Mouse (Mus musculus): ENCODE data around the gene Cldn34b2. TPM values are rescaled to one million over a fixed set of nuclear protein-coding genes. Genes with fewer than 3 reads are reported as not detected.
"Not testable (repeated sequence)": the region's sequence is repeated elsewhere in the genome, so short reads cannot be mapped to it uniquely, and the experiment has no call there.

The Cldn34b2 gene
- total RNA-seq (2021), result not detected

GRCm38 (mm10) chrX:155128312-155128711, at the start of gene Cldn34b2:
Gene Cldn34b2 (minus strand): TSS chrX:155128412.
- not testable (repeated sequence) for DNase-seq (ENCODE audit: low spot score)

DNA sequence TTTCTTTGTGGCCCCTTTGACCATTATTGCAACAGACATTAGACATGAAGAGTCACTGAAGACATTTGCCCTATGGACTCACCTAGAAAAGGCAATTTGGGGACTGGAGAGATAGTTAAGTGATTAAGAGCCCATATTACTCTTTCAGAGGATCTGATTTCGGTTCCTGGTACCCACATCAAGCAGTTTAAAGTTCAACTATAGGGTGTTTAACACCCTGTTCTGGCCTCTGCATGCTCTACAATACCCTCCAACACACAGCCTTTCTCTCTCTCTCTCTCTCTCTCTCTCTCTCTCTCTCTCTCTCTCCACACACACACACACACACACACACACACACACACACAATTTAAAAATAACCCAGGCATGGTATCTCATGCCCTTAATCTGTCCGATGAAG, 49.4 kb upstream of the Cldn34b2 start:
- intact Hi-C loops (cut with DNase I), result no loop called here
- no peak for DNase-seq (ENCODE audit: low spot score)

More at GRCm38 (mm10) chrX:155128312-155128711, at the start of gene Cldn34b2:
- intact Hi-C loops (cut with DNase I), result not testable (repeated sequence)

GRCm38 (mm10) chrX:155177230-155177629, 49.0 kb upstream of the Cldn34b2 start:
- intact Hi-C loops (cut with DNase I), result no loop called here
- DNase-seq (ENCODE audit: low spot score), result no peak

DNA sequence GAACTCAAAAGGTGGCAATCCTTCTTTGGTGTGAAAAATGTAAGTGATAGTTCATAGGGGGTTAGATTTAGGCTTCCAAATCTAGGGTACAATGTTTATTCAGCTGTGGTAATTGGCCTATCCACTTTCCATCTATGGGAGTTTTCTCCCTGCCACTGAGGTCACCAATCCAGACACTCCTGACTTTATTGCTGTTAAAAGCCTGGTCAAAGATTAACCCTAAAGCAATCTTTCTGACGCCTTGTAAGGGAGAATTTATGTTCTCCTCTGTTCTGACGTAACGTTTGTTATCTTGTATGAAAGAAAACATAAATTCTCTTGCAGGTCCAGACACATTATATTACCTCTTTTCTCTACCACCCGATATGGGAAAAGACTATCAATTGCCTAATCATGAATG, 47.4 kb upstream of the Cldn34b2 start:
- intact Hi-C loops (cut with DNase I), result no loop called here
- DNase-seq (ENCODE audit: low spot score), result no peak

DNA sequence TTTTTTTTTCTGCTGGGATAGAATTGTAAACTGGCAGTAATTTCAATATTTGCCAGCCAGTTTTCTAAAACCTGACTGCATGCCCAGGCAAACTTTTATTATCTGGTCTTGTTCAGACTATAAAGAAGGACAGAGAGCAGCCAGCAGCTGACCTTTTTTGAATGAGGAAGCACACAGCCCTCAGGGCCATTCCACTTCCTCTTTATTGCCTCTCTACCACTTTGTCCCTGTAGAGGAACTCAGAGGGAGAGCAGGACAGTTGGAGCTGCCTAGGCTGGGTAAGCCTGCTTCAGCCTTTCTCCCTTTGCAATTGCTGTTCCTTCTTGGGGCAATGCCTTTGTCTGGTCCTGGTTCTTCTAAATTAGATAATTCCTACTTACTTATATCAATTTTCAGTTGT, 44.1 kb upstream of the Cldn34b2 start:
- no peak for DNase-seq (ENCODE audit: low spot score)
- intact Hi-C loops (cut with DNase I), result no loop called here

GRCm38 (mm10) chrX:155171754-155172153, 43.5 kb upstream of the Cldn34b2 start:
- no peak for DNase-seq (ENCODE audit: low spot score)
- intact Hi-C loops (cut with DNase I), result no loop called here

DNA sequence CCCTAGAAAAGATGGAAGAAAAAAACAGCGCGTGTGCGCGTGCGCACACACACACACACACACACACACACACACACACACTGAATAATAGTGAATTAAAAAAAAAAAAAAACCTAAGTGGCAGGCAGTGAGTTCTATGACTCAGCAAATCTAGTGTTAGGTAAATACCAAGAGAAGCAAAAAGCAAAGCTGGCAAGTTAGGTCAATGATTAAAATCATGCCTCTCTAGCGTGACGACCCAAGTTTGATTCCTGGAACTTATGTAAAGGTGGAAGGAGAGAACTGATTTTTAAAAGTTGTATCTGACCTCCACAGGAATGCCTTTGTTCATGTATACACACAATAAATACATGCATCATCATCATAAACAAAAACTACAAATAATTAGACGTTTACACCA, 41.7 kb upstream of the Cldn34b2 start:
- no peak for DNase-seq (ENCODE audit: low spot score)
- intact Hi-C loops (cut with DNase I), result no loop called here

DNA sequence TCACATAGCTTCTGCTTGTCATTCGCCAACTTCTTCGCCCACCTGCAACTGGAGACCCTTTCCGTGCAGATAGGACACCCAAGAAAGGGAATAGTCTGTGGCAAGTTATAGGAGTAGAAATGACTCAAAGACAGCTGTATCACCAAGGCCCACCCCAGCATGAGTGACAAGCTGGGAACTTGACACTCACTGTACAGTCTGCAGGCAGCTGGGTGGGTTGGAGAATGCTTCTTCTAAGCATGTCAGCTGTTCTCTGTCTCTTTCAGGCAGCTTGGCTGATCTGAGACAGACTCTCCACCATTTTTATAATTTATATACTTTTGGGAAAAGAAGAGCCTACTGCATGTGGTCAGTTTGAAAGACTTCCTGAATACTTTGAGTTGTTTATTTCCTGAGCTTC, 39.5 kb upstream of the Cldn34b2 start:
- intact Hi-C loops (cut with DNase I), result no loop called here
- no peak for DNase-seq (ENCODE audit: low spot score)

DNA sequence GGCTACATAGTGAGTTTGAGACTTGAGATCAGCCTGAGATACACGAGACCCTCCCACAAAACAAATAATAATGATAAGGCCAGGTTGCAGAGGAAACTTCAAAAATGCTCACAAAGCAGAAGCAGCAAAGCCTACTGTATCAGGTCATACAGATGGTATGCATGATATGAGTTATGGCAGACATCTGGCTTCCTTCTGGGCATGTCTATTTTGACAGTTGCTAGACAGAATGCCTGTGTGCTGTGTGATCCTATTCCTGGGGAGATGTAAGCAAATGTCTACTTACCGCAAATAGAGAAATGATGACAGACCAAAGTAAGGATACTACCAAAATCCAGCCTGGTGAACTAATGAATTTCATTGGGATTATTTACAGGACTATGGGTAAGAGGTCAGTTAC, 38.1 kb upstream of the Cldn34b2 start:
- DNase-seq (ENCODE audit: low spot score), result no peak

DNA sequence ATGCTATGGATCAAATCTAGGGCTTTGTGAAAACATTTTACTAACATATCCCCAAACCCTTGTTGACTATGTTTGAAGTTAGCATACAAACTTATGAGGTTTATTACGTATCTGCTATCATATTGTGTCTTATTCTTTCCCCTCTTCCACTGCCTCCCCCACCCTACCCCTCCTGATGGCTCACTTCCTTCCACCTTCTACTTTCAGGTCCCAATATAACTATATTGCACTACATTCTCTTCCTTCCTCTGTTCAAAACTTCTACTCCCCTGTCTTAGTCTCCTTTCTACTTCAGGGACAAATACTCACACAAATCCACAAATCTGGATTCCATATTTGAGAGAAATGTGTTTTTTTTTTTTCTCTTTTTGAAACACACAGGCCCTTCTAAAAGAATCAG, 35.3 kb upstream of the Cldn34b2 start:
- DNase-seq (ENCODE audit: low spot score), result no peak
- intact Hi-C loops (cut with DNase I), result no loop called here

More for the DNA sequence above, 38.1 kb upstream of the Cldn34b2 start:
- intact Hi-C loops (cut with DNase I), result no loop called here

GRCm38 (mm10) chrX:155151868-155152267, 23.7 kb upstream of the Cldn34b2 start:
- intact Hi-C loops (cut with DNase I), result no loop called here

DNA sequence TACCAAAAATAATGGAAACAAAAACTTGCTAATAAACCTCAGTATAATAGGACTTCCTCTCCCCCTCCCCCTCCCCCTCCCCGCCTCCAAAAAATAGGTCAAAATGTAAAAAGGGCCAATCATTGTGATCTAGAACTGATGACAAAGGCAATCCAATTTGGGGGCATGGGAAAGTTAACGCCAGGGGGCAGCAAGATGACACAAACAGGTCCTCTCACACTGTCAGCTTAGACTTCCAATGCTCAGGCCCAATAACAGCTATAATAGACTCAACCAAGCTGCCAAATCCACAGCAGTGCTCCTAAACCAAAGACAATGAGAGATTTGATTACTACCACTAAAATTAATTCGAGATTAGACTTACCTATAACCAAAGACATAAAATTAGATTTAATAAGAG, 16.5 kb upstream of the Cldn34b2 start:
- DNase-seq (ENCODE audit: low spot score), result peak; percentile 12
- intact Hi-C loops (cut with DNase I), result loop anchor here (2.0 to 5.0 kb wide), 3 partner anchors 73 to 174 kb away; partner anchors contain the start of genes Acot9 and Sat1

More at GRCm38 (mm10) chrX:155151868-155152267, 23.7 kb upstream of the Cldn34b2 start:
- DNase-seq (ENCODE audit: low spot score), result no peak

GRCm38 (mm10) chrX:155098024-155098423, 30.2 kb downstream of the Cldn34b2 start:
- intact Hi-C loops (cut with DNase I), result no loop called here
- no peak for DNase-seq (ENCODE audit: low spot score)

GRCm38 (mm10) chrX:155093566-155093965, 34.6 kb downstream of the Cldn34b2 start, which contains the start of gene Magea2:
Gene Magea2 (minus strand): TSS chrX:155093666.
- DNase-seq (ENCODE audit: low spot score); intact Hi-C loops (cut with DNase I): not testable (repeated sequence)

DNA sequence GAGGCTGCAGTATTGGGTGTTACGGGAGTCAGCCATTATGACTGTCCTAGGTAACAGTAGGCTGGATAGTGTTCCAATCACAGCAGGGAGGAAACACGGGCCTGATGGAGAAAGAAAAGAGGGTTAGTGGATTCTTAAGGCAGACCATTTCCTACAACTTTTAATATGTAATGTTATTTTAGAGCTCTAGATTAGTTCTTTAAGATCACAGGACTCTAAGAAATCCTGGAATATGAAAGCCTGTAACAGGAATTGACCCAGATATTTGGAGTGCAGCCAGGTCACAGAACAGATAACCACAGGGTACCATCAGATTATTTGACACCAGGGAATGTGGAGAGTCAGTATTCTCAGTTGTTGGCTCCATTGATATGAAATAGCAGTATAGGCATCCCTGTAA, 38.5 kb downstream of the Cldn34b2 start, which contains the start of gene Magea1:
Gene Magea1 (minus strand): TSS at position 101 of the 400 bp plus-strand sequence.
- intact Hi-C loops (cut with DNase I), result not testable (repeated sequence)

More for the DNA sequence above, 38.5 kb downstream of the Cldn34b2 start, which contains the start of gene Magea1:
- not testable (repeated sequence) for DNase-seq (ENCODE audit: low spot score)

Other genes with a start within 250 kb of the Cldn34b2 start
- not detected for gene Cldn34b1, start 238.1 kb downstream of the Cldn34b2 start, total RNA-seq (2021)
- not detected for gene Magea6, start 192.4 kb downstream of the Cldn34b2 start, total RNA-seq (2021)
- not detected for gene Magea3, start 178.9 kb downstream of the Cldn34b2 start, total RNA-seq (2021)
- gene Magea8, start 132.6 kb downstream of the Cldn34b2 start, total RNA-seq (2021), result not detected
- gene Magea5, start 65.3 kb downstream of the Cldn34b2 start, total RNA-seq (2021), result not detected
- not detected for gene Magea1, start 38.6 kb downstream of the Cldn34b2 start, total RNA-seq (2021)
- not detected for gene Magea2, start 34.7 kb downstream of the Cldn34b2 start, total RNA-seq (2021)
- gene Sat1, start 88.0 kb upstream of the Cldn34b2 start, total RNA-seq (2021), result 10 to 100 TPM; 34.8 to 35.5 TPM
- gene Acot9, start 134.0 kb upstream of the Cldn34b2 start, total RNA-seq (2021), result 10 to 100 TPM; 25.1 to 32.3 TPM
- gene Prdx4, start 212.3 kb upstream of the Cldn34b2 start, total RNA-seq (2021), result 10 to 100 TPM; 26.6 to 28.6 TPM